Mouse (Mus musculus): ENCODE results near the gene Actrt1. TPM values are rescaled to one million over a fixed set of nuclear protein-coding genes. Genes with fewer than 3 reads are reported as not detected.

Actrt1 gene
- polyA plus RNA-seq (2014; fragmentation: Nextera tagmentation; extraction: Ambion mirVana) = not detected in 2 replicates

DNA sequence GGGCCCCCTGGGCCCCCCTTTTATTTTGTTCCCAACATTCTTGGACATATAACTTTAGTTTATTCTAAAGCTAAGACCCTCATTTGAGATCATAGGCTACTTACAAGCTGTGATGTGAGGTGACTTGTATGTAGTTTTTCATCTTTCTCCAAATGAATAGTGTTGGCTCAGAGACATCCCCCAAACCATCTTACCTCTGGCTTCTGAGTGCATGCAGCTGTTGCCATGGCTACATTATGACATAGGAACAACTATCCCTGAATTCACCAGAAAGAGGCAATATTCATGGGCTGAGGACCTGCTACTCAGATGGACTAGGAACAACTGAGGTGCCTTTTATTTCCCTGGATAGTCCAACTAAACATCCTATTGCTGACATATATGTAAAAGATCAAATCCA, at the start of gene Actrt1:
Gene Actrt1 (plus strand): TSS at position 301 of the 400 bp plus-strand sequence.
- no peak for ATAC-seq (ENCODE audit: insufficient number of reproducible peaks, insufficient read depth, low FRiP score, low read depth)
- Histone ChIP-seq H3K36me3 (ENCODE audit: control insufficient read depth, insufficient read depth, low read length) (no peaks in the 10 kb centered on the region), H3K4me3 (ENCODE audit: low read depth, low read length) (no peak within 1 kb of the TSS), H3K27ac (ENCODE audit: low read length) (no peak within 1 kb of the TSS), H3K9me3 (ENCODE audit: control insufficient read depth, low read depth, low read length) (no peaks in the 10 kb centered on the region), H3K27me3 (ENCODE audit: control insufficient read depth, insufficient read depth, low read length) (no peaks in the 10 kb centered on the region), H3K9ac (replicated peaks; ENCODE audit: low read depth, low read length) (no peak within 1 kb of the TSS), H3K4me1 (ENCODE audit: control insufficient read depth, insufficient read depth, low read length) (no peaks in the 10 kb centered on the region), H3K4me2 (replicated peaks; ENCODE audit: low read depth, low read length) (no peak within 1 kb of the TSS)

DNA sequence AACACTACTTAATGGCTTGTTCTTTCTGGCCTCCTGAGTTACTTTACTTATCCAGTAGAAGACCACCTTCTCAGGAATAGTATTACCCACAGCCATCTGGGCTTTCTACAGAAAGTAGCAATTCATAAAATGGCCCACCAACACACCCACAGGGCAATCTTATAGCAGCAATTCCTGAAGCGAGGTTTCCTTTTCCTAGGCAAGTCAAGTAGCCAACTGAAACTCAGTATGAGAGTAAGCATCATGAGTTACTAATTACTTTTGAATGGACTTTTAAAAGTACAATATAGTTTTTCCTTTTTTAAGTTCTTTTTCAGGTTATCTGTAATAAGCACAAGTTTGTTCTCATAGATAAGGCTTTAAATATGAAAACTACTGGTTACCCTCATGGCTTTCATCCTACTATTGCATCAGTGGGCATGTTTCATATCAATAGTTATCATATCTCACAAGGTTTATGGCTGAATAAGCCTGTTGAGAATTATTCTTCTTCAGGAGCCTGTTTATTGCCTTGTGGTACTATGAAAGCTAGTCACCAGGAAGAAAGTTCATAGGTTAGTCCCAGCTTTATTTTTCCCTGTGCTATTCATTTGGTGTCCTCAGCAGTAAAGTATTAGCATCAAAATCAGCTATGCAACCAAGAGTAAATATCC, 2.8 kb downstream of the Actrt1 start:
- ATAC-seq (ENCODE audit: insufficient number of reproducible peaks, insufficient read depth, low FRiP score, low read depth) = no peak

More for the DNA sequence above, 2.8 kb downstream of the Actrt1 start:
- Histone ChIP-seq H3K27ac (ENCODE audit: low read length) (no peak overlapping the region), H3K4me2 (replicated peaks; ENCODE audit: low read depth, low read length) (no peak overlapping the region), H3K36me3 (ENCODE audit: control insufficient read depth, insufficient read depth, low read length) (no peaks in the 10 kb centered on the region), H3K9ac (replicated peaks; ENCODE audit: low read depth, low read length) (no peak overlapping the region), H3K9me3 (ENCODE audit: control insufficient read depth, low read depth, low read length) (no peaks in the 10 kb centered on the region), H3K27me3 (ENCODE audit: control insufficient read depth, insufficient read depth, low read length) (no peaks in the 10 kb centered on the region), H3K4me3 (ENCODE audit: low read depth, low read length) (no peak overlapping the region), H3K4me1 (ENCODE audit: control insufficient read depth, insufficient read depth, low read length) (no peaks in the 10 kb centered on the region)
- WGBS = 85% methylated on average over 1 of the region's 1 CpGs
